Mouse (Mus musculus): Measurements from ENCODE around the gene Negr1. TPM values are rescaled to one million over a fixed set of nuclear protein-coding genes. Genes with fewer than 3 reads are reported as not detected.

The Negr1 gene
- total RNA-seq, 1 experiment: 0.31 TPM

DNA sequence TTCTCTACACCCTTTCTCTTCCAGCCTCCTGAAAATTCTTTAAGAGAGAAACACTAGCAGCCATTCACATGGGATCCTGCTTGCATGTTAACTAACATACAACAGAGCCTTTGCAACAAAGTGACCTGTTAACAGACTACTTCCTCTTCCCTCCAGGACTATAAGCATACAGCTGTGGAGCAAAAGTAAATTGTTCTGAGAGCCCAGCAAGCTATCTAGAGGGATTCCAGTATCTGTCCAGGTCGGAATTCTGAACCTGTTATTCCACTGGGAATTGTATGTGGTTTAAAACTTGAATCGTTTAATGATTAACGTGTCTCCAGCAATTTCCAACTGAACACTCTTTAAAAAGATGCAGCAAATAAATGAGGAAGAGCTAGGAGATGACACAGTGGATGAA, 320.5 kb downstream of the Negr1 start:
- Histone ChIP-seq H3K4me1 (ENCODE audit: control insufficient read depth in 2 of 2, insufficient read depth in 2 of 2, low read length in 2 of 2, poor library complexity in 1 of 2) (no peaks in the 10 kb centered on the region), H3K27ac (ENCODE audit: insufficient read depth, low read depth, low read length, poor library complexity, severe bottlenecking) (no peak overlapping the region), H3K9me3 (ENCODE audit: control insufficient read depth, insufficient read depth, low read depth, low read length) (no peaks in the 10 kb centered on the region), H3K9ac (ENCODE audit: insufficient read depth, low read depth, low read length, poor library complexity, severe bottlenecking) (no peak overlapping the region), H3K4me3 (ENCODE audit: insufficient read depth in 1 of 2, low read depth in 1 of 2, low read length in 2 of 2, poor library complexity in 1 of 2, severe bottlenecking in 1 of 2) (no peak overlapping the region), H3K36me3 (ENCODE audit: control insufficient read depth, insufficient read depth, low read length, poor library complexity, severe bottlenecking) (no peaks in the 10 kb centered on the region)
- TF ChIP-seq ZNF384 (IDR thresholded peaks at IDR 0.05; ENCODE audit: low read depth, low read length) (no peak), CHD2 (IDR thresholded peaks at IDR 0.05; ENCODE audit: low read depth, low read length) (no peak), MAFK (IDR thresholded peaks at IDR 0.05; ENCODE audit: insufficient read depth, low read depth, low read length) (no peak), HCFC1 (IDR thresholded peaks at IDR 0.05; ENCODE audit: borderline replicate concordance, insufficient read depth, low read length) (no peak), ZC3H11A (IDR thresholded peaks at IDR 0.05; ENCODE audit: borderline replicate concordance, low read depth, low read length) (no peak)
- no peak for DNase-seq (ENCODE audit: low read depth, low spot score)
- in situ Hi-C loops (cut with MboI; ENCODE audit: low sequenced_read_pairs in 2 of 2, unreplicated experiment in 2 of 2): no loop called here

GRCm38 (mm10) chr3:156883873-156884272, 322.3 kb downstream of the Negr1 start:
- Histone ChIP-seq H3K36me3 (ENCODE audit: control insufficient read depth, insufficient read depth, low read length, poor library complexity, severe bottlenecking) (no peaks in the 10 kb centered on the region), H3K27ac (ENCODE audit: insufficient read depth, low read depth, low read length, poor library complexity, severe bottlenecking) (no peak overlapping the region), H3K9me3 (ENCODE audit: control insufficient read depth, insufficient read depth, low read depth, low read length) (no peaks in the 10 kb centered on the region), H3K4me1 (ENCODE audit: control insufficient read depth in 2 of 2, insufficient read depth in 2 of 2, low read length in 2 of 2, poor library complexity in 1 of 2) (no peaks in the 10 kb centered on the region), H3K9ac (ENCODE audit: insufficient read depth, low read depth, low read length, poor library complexity, severe bottlenecking) (no peak overlapping the region), H3K4me3 (ENCODE audit: insufficient read depth in 1 of 2, low read depth in 1 of 2, low read length in 2 of 2, poor library complexity in 1 of 2, severe bottlenecking in 1 of 2) (no peak overlapping the region)
- in situ Hi-C loops (cut with MboI; ENCODE audit: low sequenced_read_pairs in 2 of 2, unreplicated experiment in 2 of 2): no loop called here
- no peak for TF ChIP-seq ZNF384 (IDR thresholded peaks at IDR 0.05; ENCODE audit: low read depth, low read length)
- no peak for DNase-seq (ENCODE audit: low read depth, low spot score)

DNA sequence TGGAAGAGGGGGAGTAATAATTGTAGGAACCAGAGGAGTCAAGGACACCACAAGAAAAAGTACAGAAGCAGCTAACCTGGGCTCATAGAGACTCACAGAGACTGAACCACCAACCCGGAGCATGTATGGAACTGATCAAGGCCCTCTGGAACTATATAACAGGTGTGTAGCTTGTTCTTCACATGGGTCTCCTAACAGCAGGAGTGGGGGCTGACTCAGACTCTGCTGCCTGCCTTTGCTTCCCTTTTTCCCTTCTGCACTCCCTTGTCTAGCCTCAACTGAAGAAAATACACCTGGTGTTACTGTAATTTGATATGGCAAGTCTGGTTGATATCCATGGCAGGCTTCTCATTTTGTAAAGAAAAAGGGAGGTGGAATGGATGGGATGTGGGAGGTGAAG, 324.1 kb downstream of the Negr1 start:
- TF ChIP-seq ZNF384 (IDR thresholded peaks at IDR 0.05; ENCODE audit: low read depth, low read length) (no peak), HCFC1 (IDR thresholded peaks at IDR 0.05; ENCODE audit: borderline replicate concordance, insufficient read depth, low read length) (no peak), CHD2 (IDR thresholded peaks at IDR 0.05; ENCODE audit: low read depth, low read length) (no peak), ZC3H11A (IDR thresholded peaks at IDR 0.05; ENCODE audit: borderline replicate concordance, low read depth, low read length) (no peak), MAFK (IDR thresholded peaks at IDR 0.05; ENCODE audit: insufficient read depth, low read depth, low read length) (no peak)
- no peak overlapping the region for H3K27ac ChIP-seq (ENCODE audit: insufficient read depth, low read depth, low read length, poor library complexity, severe bottlenecking)
- H3K4me3 ChIP-seq (ENCODE audit: insufficient read depth in 1 of 2, low read depth in 1 of 2, low read length in 2 of 2, poor library complexity in 1 of 2, severe bottlenecking in 1 of 2): no peak overlapping the region
- DNase-seq (ENCODE audit: low read depth, low spot score): no peak
- H3K9me3 ChIP-seq (ENCODE audit: control insufficient read depth, insufficient read depth, low read depth, low read length): no peaks in the 10 kb centered on the region
- H3K9ac ChIP-seq (ENCODE audit: insufficient read depth, low read depth, low read length, poor library complexity, severe bottlenecking): no peak overlapping the region
- no peaks in the 10 kb centered on the region for H3K4me1 ChIP-seq (ENCODE audit: control insufficient read depth in 2 of 2, insufficient read depth in 2 of 2, low read length in 2 of 2, poor library complexity in 1 of 2)
- in situ Hi-C loops (cut with MboI; ENCODE audit: low sequenced_read_pairs in 2 of 2, unreplicated experiment in 2 of 2): no loop called here
- H3K36me3 ChIP-seq (ENCODE audit: control insufficient read depth, insufficient read depth, low read length, poor library complexity, severe bottlenecking): no peaks in the 10 kb centered on the region

DNA sequence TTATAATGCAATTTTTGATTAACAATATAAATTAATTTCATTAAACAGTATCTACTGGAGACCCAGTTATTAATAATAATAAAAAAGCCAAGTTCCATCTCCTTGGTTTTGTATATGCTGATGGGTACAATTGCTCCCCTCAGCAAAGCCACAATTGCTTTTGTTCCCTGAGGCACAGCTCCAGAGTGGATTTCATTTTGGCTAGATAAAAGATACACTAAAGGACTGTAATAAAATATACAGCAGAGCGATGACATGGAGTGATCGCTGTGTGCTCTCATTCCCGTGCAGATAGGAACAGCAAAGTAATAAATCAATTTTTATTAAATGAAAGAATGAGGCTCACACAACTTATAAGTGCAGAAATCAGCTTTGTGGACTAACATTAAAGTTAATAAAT, 325.3 kb downstream of the Negr1 start:
- no peak overlapping the region for H3K9ac ChIP-seq (ENCODE audit: insufficient read depth, low read depth, low read length, poor library complexity, severe bottlenecking)
- H3K9me3 ChIP-seq (ENCODE audit: control insufficient read depth, insufficient read depth, low read depth, low read length): no peaks in the 10 kb centered on the region
- in situ Hi-C loops (cut with MboI; ENCODE audit: low sequenced_read_pairs in 2 of 2, unreplicated experiment in 2 of 2): no loop called here
- H3K36me3 ChIP-seq (ENCODE audit: control insufficient read depth, insufficient read depth, low read length, poor library complexity, severe bottlenecking): no peaks in the 10 kb centered on the region
- no peaks in the 10 kb centered on the region for H3K4me1 ChIP-seq (ENCODE audit: control insufficient read depth in 2 of 2, insufficient read depth in 2 of 2, low read length in 2 of 2, poor library complexity in 1 of 2)
- no peak for DNase-seq (ENCODE audit: low read depth, low spot score)
- no peak overlapping the region for H3K27ac ChIP-seq (ENCODE audit: insufficient read depth, low read depth, low read length, poor library complexity, severe bottlenecking)
- TF ChIP-seq MAFK (IDR thresholded peaks at IDR 0.05; ENCODE audit: insufficient read depth, low read depth, low read length): no peak
- TF ChIP-seq ZC3H11A (IDR thresholded peaks at IDR 0.05; ENCODE audit: borderline replicate concordance, low read depth, low read length): no peak
- TF ChIP-seq CHD2 (IDR thresholded peaks at IDR 0.05; ENCODE audit: low read depth, low read length): no peak
- no peak for TF ChIP-seq ZNF384 (IDR thresholded peaks at IDR 0.05; ENCODE audit: low read depth, low read length)
- no peak for TF ChIP-seq HCFC1 (IDR thresholded peaks at IDR 0.05; ENCODE audit: borderline replicate concordance, insufficient read depth, low read length)
- no peak overlapping the region for H3K4me3 ChIP-seq (ENCODE audit: insufficient read depth in 1 of 2, low read depth in 1 of 2, low read length in 2 of 2, poor library complexity in 1 of 2, severe bottlenecking in 1 of 2)

GRCm38 (mm10) chr3:156890986-156891385, 329.4 kb downstream of the Negr1 start:
- TF ChIP-seq ZNF384 (IDR thresholded peaks at IDR 0.05; ENCODE audit: low read depth, low read length) (no peak), MAFK (IDR thresholded peaks at IDR 0.05; ENCODE audit: insufficient read depth, low read depth, low read length) (no peak), HCFC1 (IDR thresholded peaks at IDR 0.05; ENCODE audit: borderline replicate concordance, insufficient read depth, low read length) (no peak), CHD2 (IDR thresholded peaks at IDR 0.05; ENCODE audit: low read depth, low read length) (no peak), ZC3H11A (IDR thresholded peaks at IDR 0.05; ENCODE audit: borderline replicate concordance, low read depth, low read length) (no peak)
- H3K27ac ChIP-seq (ENCODE audit: insufficient read depth, low read depth, low read length, poor library complexity, severe bottlenecking): no peak overlapping the region
- no peaks in the 10 kb centered on the region for H3K4me1 ChIP-seq (ENCODE audit: control insufficient read depth in 2 of 2, insufficient read depth in 2 of 2, low read length in 2 of 2, poor library complexity in 1 of 2)
- no peak overlapping the region for H3K9ac ChIP-seq (ENCODE audit: insufficient read depth, low read depth, low read length, poor library complexity, severe bottlenecking)
- no peak overlapping the region for H3K4me3 ChIP-seq (ENCODE audit: insufficient read depth in 1 of 2, low read depth in 1 of 2, low read length in 2 of 2, poor library complexity in 1 of 2, severe bottlenecking in 1 of 2)
- no peaks in the 10 kb centered on the region for H3K36me3 ChIP-seq (ENCODE audit: control insufficient read depth, insufficient read depth, low read length, poor library complexity, severe bottlenecking)
- DNase-seq (ENCODE audit: low read depth, low spot score): no peak
- no peaks in the 10 kb centered on the region for H3K9me3 ChIP-seq (ENCODE audit: control insufficient read depth, insufficient read depth, low read depth, low read length)
- in situ Hi-C loops (cut with MboI; ENCODE audit: low sequenced_read_pairs in 2 of 2, unreplicated experiment in 2 of 2): no loop called here

All from ES-E14 (cell line).